Mouse (Mus musculus) C2C12 (cell line): Measurements from ENCODE around the gene Naa15. TPM values are rescaled to one million over a fixed set of nuclear protein-coding genes. Genes with fewer than 3 reads are reported as not detected.

Source experiments
- H3K27me3 ChIP-seq: one replicate; pipeline ENCODE4 v1.6.1; 2011; ENCODE audit not compliant: control insufficient read depth, insufficient read depth, insufficient read length
- H3K36me3 ChIP-seq: one replicate; pipeline ENCODE4 v1.6.1; 2011; ENCODE audit not compliant: control insufficient read depth, insufficient read depth
- H3K4me3 ChIP-seq: one replicate; pipeline ENCODE4 v1.5.1; 2011; ENCODE audit warnings: mild to moderate bottlenecking, control low read depth; ENCODE audit not compliant: poor library complexity, insufficient read depth, severe bottlenecking
- H3K79me2 ChIP-seq: one replicate; pipeline ENCODE4 v1.6.1; 2011; ENCODE audit not compliant: control insufficient read depth, insufficient read depth
- H3K79me3 ChIP-seq: one replicate; pipeline ENCODE4 v1.6.1; 2011; ENCODE audit warnings: low read depth, control low read depth
- H3ac ChIP-seq: one replicate; pipeline ENCODE3; 2011; ENCODE audit warnings: low read depth; ENCODE audit not compliant: control insufficient read depth, insufficient read length
- CEBPB ChIP-seq: IDR thresholded peaks from one replicate; pipeline ENCODE4 v1.6.1; 2011; ENCODE audit warnings: low read depth, mild to moderate bottlenecking, control low read depth, moderate library complexity
- CTCF ChIP-seq: IDR thresholded peaks from one replicate; pipeline ENCODE4 v1.5.1; 2011; ENCODE audit not compliant: control insufficient read depth, insufficient read depth, insufficient read length
- FOSL1 ChIP-seq: IDR thresholded peaks from one replicate; pipeline ENCODE4 v1.8.0; 2011; ENCODE audit warnings: mild to moderate bottlenecking, low read length; ENCODE audit not compliant: poor library complexity, insufficient read depth, severe bottlenecking
- MAX ChIP-seq: IDR thresholded peaks from one replicate; pipeline ENCODE4 v1.6.1; 2011; ENCODE audit warnings: mild to moderate bottlenecking, control low read depth
- MYOD1 ChIP-seq: IDR thresholded peaks from one replicate; pipeline ENCODE4 v1.6.1; 2011; ENCODE audit warnings: low read depth; ENCODE audit not compliant: control insufficient read depth, insufficient read length
- MYOG ChIP-seq: IDR thresholded peaks from one replicate; pipeline ENCODE4 v1.6.1; 2011; ENCODE audit not compliant: control insufficient read depth, insufficient read length; ENCODE audit errors: extremely low read depth
- USF1 ChIP-seq: IDR thresholded peaks from one replicate; pipeline ENCODE4 v1.6.1; 2011; ENCODE audit warnings: low read depth, mild to moderate bottlenecking, control low read depth, moderate library complexity
- polyA plus RNA-seq: library from polyadenylated mRNA; unstranded; fragments of >200 nt; fragmentation: generic; extraction: Trizol; gene quantifications from one replicate; pipeline ENCODE4 v1.2.1, GENCODE M21; 2012; ENCODE audit warnings: missing spikeins

Gene Naa15
- polyA plus RNA-seq, 1 experiment = 13.3 TPM

GRCm38 (mm10) chr3:51493272-51493838 is 78.4 kb downstream of the Naa15 start:
- Histone ChIP-seq H3ac (no peak overlapping the region), H3K27me3 (no peaks in the 10 kb centered on the region)
- TF ChIP-seq USF1 = no peak
- TF ChIP-seq FOSL1 = no peak
- no peak for TF ChIP-seq CTCF
- no peak for TF ChIP-seq MYOD1
- no peak for TF ChIP-seq MAX
- TF ChIP-seq CEBPB = no peak
- TF ChIP-seq MYOG = no peak

GRCm38 (mm10) chr3:51494466-51494865 is 79.5 kb downstream of the Naa15 start:
- TF ChIP-seq CTCF = no peak
- TF ChIP-seq MYOG = no peak
- TF ChIP-seq FOSL1 = no peak
- TF ChIP-seq MAX = no peak
- Histone ChIP-seq H3K27me3 (no peaks in the 10 kb centered on the region), H3K36me3 (peaks cover 14% of the 10 kb centered on the region), H3K79me3 (peaks cover 5% of the 10 kb centered on the region), H3K4me3 (no peak overlapping the region), H3ac (no peak overlapping the region), H3K79me2 (peaks cover 30% of the 10 kb centered on the region)

More at GRCm38 (mm10) chr3:51493272-51493838, 78.4 kb downstream of the Naa15 start:
- Histone ChIP-seq H3K4me3 (no peak overlapping the region), H3K36me3 (peaks cover 14% of the 10 kb centered on the region), H3K79me2 (peaks cover 39% of the 10 kb centered on the region), H3K79me3 (peaks cover 8% of the 10 kb centered on the region)

GRCm38 (mm10) chr3:51495646-51496045 is 80.7 kb downstream of the Naa15 start:
- peaks cover 18% of the 10 kb centered on the region for H3K79me2 ChIP-seq
- TF ChIP-seq FOSL1 (no peak), MAX (no peak), MYOG (no peak), USF1 (no peak), CEBPB (no peak), CTCF (no peak), MYOD1 (no peak)
- H3K27me3 ChIP-seq = no peaks in the 10 kb centered on the region
- H3K79me3 ChIP-seq = no peaks in the 10 kb centered on the region
- peaks cover 14% of the 10 kb centered on the region for H3K36me3 ChIP-seq
- no peak overlapping the region for H3ac ChIP-seq
- no peak overlapping the region for H3K4me3 ChIP-seq

GRCm38 (mm10) chr3:51497978-51498377 is 83.0 kb downstream of the Naa15 start:
- H3K4me3 ChIP-seq = no peak overlapping the region
- no peak overlapping the region for H3ac ChIP-seq
- no peaks in the 10 kb centered on the region for H3K27me3 ChIP-seq
- H3K79me3 ChIP-seq = no peaks in the 10 kb centered on the region
- H3K79me2 ChIP-seq = no peaks in the 10 kb centered on the region
- TF ChIP-seq MAX = no peak
- TF ChIP-seq CTCF = no peak
- no peak for TF ChIP-seq MYOD1
- no peak for TF ChIP-seq USF1
- no peak for TF ChIP-seq CEBPB
- TF ChIP-seq MYOG = no peak
- no peak for TF ChIP-seq FOSL1
- peaks cover 14% of the 10 kb centered on the region for H3K36me3 ChIP-seq

GRCm38 (mm10) chr3:51498659-51499058 is 83.7 kb downstream of the Naa15 start:
- Histone ChIP-seq H3K79me2 (no peaks in the 10 kb centered on the region), H3K4me3 (no peak overlapping the region), H3K36me3 (peaks cover 10% of the 10 kb centered on the region), H3K27me3 (no peaks in the 10 kb centered on the region), H3ac (no peak overlapping the region), H3K79me3 (no peaks in the 10 kb centered on the region)
- TF ChIP-seq CTCF (no peak), MYOG (no peak), USF1 (no peak), MAX (no peak), CEBPB (no peak), MYOD1 (no peak), FOSL1 (no peak)

- H3K27me3 ChIP-seq = no peaks in the 10 kb centered on the region
- no peaks in the 10 kb centered on the region for H3K79me3 ChIP-seq
- H3K4me3 ChIP-seq = no peak overlapping the region
- no peak overlapping the region for H3ac ChIP-seq
- H3K36me3 ChIP-seq = peaks cover 3% of the 10 kb centered on the region
- TF ChIP-seq USF1 (no peak), MAX (no peak), CEBPB (no peak), MYOD1 (no peak), CTCF (no peak), MYOG (no peak), FOSL1 (no peak)
- no peaks in the 10 kb centered on the region for H3K79me2 ChIP-seq
These were observed 84.9 kb downstream of the Naa15 start for GRCm38 (mm10) chr3:51499876-51500275.
